Mouse (Mus musculus) CD8-positive naive resting alpha-beta T cell, adult 2 months (primary cell): Measurements from ENCODE around the gene Dhrs11.

Experiments used
- DNase-seq, 2 experiments: peaks; one replicate each; pipeline ENCODE4 v3.0.0; 2022; ENCODE audit warnings: low read depth in 2 of 2, low spot score in 2 of 2

Gene Dhrs11

GRCm38 (mm10) chr11:84823484-84823897 is 5.3 kb downstream of the Dhrs11 start:
- no peak for DNase-seq

- no peak for DNase-seq
These were observed 6.3 kb downstream of the Dhrs11 start for GRCm38 (mm10) chr11:84822487-84822886.

GRCm38 (mm10) chr11:84821131-84821770 is 7.5 kb downstream of the Dhrs11 start:
- DNase-seq = no peak

- peak; percentile 94 to 96 for DNase-seq
These were observed 9.7 kb downstream of the Dhrs11 start, which contains the start of gene Mrm1 for GRCm38 (mm10) chr11:84818961-84819692. Mrm1 (minus strand) TSS chr11:84819515.

- peak; percentile 70 to 81 for DNase-seq
These were observed 10.5 kb downstream of the Dhrs11 start for GRCm38 (mm10) chr11:84818085-84818960.

GRCm38 (mm10) chr11:84817362-84817761 is 11.4 kb downstream of the Dhrs11 start:
- no peak for DNase-seq

- peak; percentile 67 to 70 for DNase-seq
These were observed 14.9 kb downstream of the Dhrs11 start for GRCm38 (mm10) chr11:84813724-84814510.

GRCm38 (mm10) chr11:84804373-84804772 is 24.4 kb downstream of the Dhrs11 start:
- no peak for DNase-seq

- peak; percentile 55 to 65 for DNase-seq
These were observed 31.0 kb downstream of the Dhrs11 start for GRCm38 (mm10) chr11:84797627-84798353.

- DNase-seq = no peak
These were observed 31.8 kb downstream of the Dhrs11 start for GRCm38 (mm10) chr11:84797026-84797425.

- DNase-seq = no peak
These were observed 34.2 kb downstream of the Dhrs11 start for GRCm38 (mm10) chr11:84794496-84795113.

- no peak for DNase-seq
These were observed 35.2 kb downstream of the Dhrs11 start for GRCm38 (mm10) chr11:84793545-84793944.

GRCm38 (mm10) chr11:84790383-84790782 is 38.4 kb downstream of the Dhrs11 start:
- DNase-seq = no peak

GRCm38 (mm10) chr11:84780143-84780870 is 48.5 kb downstream of the Dhrs11 start:
- DNase-seq = no peak

GRCm38 (mm10) chr11:84775560-84775959 is 53.2 kb downstream of the Dhrs11 start:
- DNase-seq = no peak

- no peak for DNase-seq
These were observed 53.8 kb downstream of the Dhrs11 start for GRCm38 (mm10) chr11:84774870-84775514.
